Mouse (Mus musculus) lung, adult 2 months (tissue): ENCODE measurements around the gene Lrmda. TPM values are rescaled to one million over a fixed set of nuclear protein-coding genes. Genes with fewer than 3 reads are reported as not detected.

Source experiments
- DNase-seq: peaks from one replicate; pipeline ENCODE4 v3.0.0; 2022
- H3K4me1 ChIP-seq: fragments of 200-500 bp; 2 replicates; pipeline ENCODE4 v1.6.1; 2011; ENCODE audit warnings: low read length; ENCODE audit not compliant: control insufficient read depth, insufficient read depth
- H3K4me3 ChIP-seq: fragments of 200-500 bp; replicated peaks from 2 replicates; pipeline ENCODE3; 2011; ENCODE audit warnings: low read depth, mild to moderate bottlenecking, control low read depth, low read length; ENCODE audit errors: extremely low read depth
- CTCF ChIP-seq: fragments of 200-500 bp; IDR thresholded peaks from 2 replicates; pipeline ENCODE4 v1.5.1; 2011; ENCODE audit warnings: mild to moderate bottlenecking, low read length, control low read depth; ENCODE audit not compliant: insufficient read depth
- POLR2A ChIP-seq: fragments of 200-500 bp; IDR thresholded peaks from 2 replicates; pipeline ENCODE4 v1.6.1; 2011; ENCODE audit warnings: low read depth, mild to moderate bottlenecking, control low read depth, low read length, borderline replicate concordance; ENCODE audit errors: extremely low read depth
- WGBS: fragments of 180-500 bp; shearing (Covaris S2); methylation state at CpG from one replicate; pipeline ENCODE4 v1.1.7; 2018; 5-methylcytosine and 5-hydroxymethylcytosine counted together
- polyA plus RNA-seq: library from polyadenylated mRNA; depleted of rRNA; stranded (reverse); fragments of >200 nt; gene quantifications from 2 replicates; pipeline ENCODE4 v1.2.3, GENCODE M21; 2012

The Lrmda gene
- polyA plus RNA-seq, 1 experiment: 1.8 TPM

GRCm38 (mm10) chr14:22183195-22183594 lies 163.7 kb downstream of the Lrmda start:
- no peak for DNase-seq
- no peak overlapping the region for H3K4me3 ChIP-seq
- TF ChIP-seq POLR2A (no peak), CTCF (no peak)
- WGBS: 38% methylated on average over 3 of the region's 3 CpGs
- peaks cover 2% of the 10 kb centered on the region; the same call in 1 of the 2 replicates for H3K4me1 ChIP-seq

DNA sequence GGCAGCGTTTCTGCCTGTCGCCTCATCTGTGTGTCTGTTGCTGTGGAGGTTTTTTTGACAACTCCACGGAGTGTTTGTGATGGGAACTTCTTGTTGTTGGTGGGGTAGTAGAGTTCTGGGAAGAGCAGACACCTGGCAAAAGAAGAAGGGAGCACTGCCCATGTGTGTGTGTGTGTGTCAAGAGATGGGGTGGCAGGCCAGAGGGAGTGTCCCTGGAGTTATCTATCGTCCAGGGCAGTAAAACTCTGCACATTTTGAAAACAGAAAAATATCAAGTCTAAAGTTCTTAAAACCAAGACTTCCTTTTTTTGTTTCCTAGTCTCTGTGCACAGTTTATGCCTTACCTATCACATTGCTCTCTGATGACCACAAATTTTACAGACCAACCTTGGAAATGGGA lies 165.9 kb downstream of the Lrmda start:
- TF ChIP-seq POLR2A (no peak), CTCF (no peak)
- WGBS: 75% methylated on average over 4 of the region's 4 CpGs
- no peak overlapping the region for H3K4me3 ChIP-seq
- DNase-seq: no peak
- peaks cover 6% of the 10 kb centered on the region; the same call in 1 of the 2 replicates for H3K4me1 ChIP-seq

GRCm38 (mm10) chr14:22190111-22190510 lies 170.6 kb downstream of the Lrmda start:
- no peak overlapping the region for H3K4me3 ChIP-seq
- TF ChIP-seq POLR2A (no peak), CTCF (no peak)
- 48% methylated on average over 6 of the region's 6 CpGs for WGBS
- peaks cover 4% of the 10 kb centered on the region; the same call in 1 of the 2 replicates for H3K4me1 ChIP-seq
- no peak for DNase-seq

DNA sequence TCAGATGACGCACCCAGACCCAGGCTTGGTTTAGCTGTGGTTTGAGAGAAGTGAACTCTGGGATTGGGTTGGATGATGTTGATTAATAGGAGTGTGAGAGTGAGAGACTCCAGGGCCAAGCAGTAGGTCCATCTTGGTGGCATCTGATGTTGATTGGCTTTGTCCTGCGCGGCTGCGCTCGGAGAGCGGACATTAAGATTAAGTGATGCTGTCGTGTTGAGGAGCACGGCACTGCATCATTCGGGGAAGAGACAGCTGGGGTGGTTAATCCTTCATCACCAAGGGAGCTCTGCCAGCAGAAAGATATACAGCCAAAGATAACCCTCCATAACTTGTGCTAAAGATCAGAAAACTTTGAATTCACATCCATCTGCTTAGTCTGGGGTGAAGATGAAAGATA lies 172.7 kb downstream of the Lrmda start:
- H3K4me3 ChIP-seq: no peak overlapping the region
- no peak for TF ChIP-seq CTCF
- TF ChIP-seq POLR2A: no peak
- no peak for DNase-seq
- WGBS: 85% methylated on average over 9 of the region's 9 CpGs
- H3K4me1 ChIP-seq: peaks cover 4% of the 10 kb centered on the region; the same call in 1 of the 2 replicates

DNA sequence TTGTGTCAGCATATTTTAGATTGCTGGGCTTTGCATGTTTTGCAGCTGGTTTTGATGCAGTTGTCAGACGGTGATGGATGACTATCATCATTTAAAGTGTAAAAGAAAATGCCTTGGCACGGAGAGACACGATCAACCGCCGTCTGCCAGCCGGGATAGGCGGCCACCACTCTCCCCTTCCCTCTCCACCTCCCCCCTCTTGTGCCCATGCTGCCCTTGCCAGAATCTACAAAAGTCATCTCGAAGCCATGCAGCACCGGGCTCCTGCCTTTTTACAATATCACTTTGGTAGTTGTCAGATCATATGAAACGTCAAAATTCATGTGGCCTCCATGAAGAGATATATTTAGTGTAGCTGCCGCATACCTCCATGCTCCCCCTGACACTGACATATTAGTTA lies 178.5 kb downstream of the Lrmda start:
- no peak for DNase-seq
- no peak overlapping the region for H3K4me3 ChIP-seq
- WGBS: 55% methylated on average over 11 of the region's 11 CpGs
- no peak for TF ChIP-seq CTCF
- TF ChIP-seq POLR2A: no peak
- peaks cover 2% of the 10 kb centered on the region; the same call in 1 of the 2 replicates for H3K4me1 ChIP-seq

DNA sequence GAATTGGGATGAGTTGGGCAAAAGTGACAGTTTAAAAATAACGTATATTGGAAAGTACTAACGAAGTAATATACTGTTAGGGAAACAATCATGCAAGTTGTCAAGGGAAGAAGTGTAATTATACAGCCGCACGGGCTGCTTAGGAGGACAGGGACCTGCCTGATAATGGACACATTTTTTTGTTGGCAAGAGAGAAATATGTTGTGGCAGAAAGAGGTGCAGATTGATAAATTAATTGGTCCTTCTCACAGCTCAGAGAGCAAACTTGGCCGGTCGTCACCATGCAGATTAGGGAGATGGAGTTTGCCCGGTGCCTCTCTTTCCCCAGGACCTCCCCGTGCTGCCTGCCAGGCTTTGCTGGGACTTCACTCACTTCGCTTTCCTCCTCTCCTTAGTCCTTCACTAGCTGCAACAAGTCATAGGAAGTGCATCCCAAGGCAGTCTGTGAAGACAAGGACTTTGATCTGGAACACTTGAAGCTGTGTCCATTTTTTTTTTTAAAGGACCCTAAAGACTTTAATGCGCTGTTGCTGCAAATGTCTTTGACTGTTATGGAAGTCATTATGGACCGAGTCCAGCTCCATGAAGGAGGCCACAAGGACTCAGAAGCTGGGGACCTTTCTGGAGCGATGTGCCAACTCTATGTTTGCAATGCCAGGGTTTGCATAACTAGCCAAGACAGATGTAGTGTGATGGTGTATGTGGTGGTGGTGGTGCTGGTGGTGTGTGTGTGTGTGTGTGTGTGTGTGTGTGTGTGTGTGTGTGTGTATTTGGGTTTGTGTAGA lies 179.3 kb downstream of the Lrmda start:
- no peak for DNase-seq
- WGBS: 80% methylated on average over 12 of the region's 12 CpGs

GRCm38 (mm10) chr14:22201667-22202066 lies 182.2 kb downstream of the Lrmda start:
- Histone ChIP-seq H3K4me3 (no peak overlapping the region), H3K4me1 (peaks cover 2% of the 10 kb centered on the region; the same call in 1 of the 2 replicates)
- TF ChIP-seq POLR2A (no peak), CTCF (no peak)
- DNase-seq: no peak
- 73% methylated on average over 2 of the region's 2 CpGs for WGBS

More for the DNA sequence above, 179.3 kb downstream of the Lrmda start:
- peaks cover 2% of the 10 kb centered on the region; the same call in 1 of the 2 replicates for H3K4me1 ChIP-seq
- no peak overlapping the region for H3K4me3 ChIP-seq
- TF ChIP-seq CTCF (no peak), POLR2A (no peak)

DNA sequence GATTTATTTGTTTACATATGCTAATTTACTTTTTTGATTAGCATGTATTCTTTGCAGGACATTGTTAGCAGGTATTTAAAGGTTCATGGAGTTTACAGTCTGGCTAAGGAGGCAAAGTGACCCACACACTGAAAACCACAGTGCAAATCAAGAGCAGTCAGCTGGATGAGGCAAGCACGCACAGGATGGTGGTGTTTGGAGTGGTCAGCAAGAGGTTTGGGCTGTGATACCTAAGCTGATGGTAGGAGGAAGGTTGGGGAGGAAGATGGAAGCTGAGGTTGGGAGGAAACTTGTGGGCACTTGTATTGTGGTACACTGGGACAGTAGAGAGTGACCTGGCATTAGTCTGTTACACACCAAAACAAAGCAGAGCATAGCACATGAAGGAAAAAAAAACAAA lies 191.1 kb downstream of the Lrmda start:
- WGBS: 95% methylated on average over 1 of the region's 1 CpGs
- no peak for DNase-seq
- H3K4me1 ChIP-seq: no peaks in the 10 kb centered on the region
- TF ChIP-seq CTCF: no peak
- no peak overlapping the region for H3K4me3 ChIP-seq

DNA sequence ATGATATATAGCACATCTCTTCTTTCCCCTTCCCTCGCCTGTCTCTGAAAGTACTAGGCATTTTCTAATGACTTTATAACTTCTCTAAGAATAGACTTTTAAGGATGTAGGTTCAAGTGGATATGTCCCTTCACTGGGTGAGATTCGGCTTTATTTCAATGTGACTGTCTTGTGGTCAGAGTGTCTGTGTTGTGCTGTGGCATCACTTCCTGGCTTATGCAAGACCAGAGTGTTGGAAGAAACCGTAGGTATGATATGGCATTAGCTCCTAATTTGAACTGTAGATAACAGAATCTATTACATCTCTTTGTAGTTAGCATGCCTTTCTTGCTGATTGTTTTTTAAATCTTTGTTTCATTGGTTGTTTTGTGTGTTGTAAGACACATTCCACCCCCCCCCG lies 198.7 kb downstream of the Lrmda start:
- DNase-seq: no peak
- Histone ChIP-seq H3K4me3 (no peak overlapping the region), H3K4me1 (no peaks in the 10 kb centered on the region; the same call in 1 of the 2 replicates)
- WGBS: 64% methylated on average over 4 of the region's 4 CpGs
- TF ChIP-seq CTCF (no peak), POLR2A (no peak)

- DNase-seq: no peak
- TF ChIP-seq POLR2A: no peak
- TF ChIP-seq CTCF: no peak
- H3K4me3 ChIP-seq: no peak overlapping the region
- 52% methylated on average over 1 of the region's 1 CpGs for WGBS
- peaks cover 6% of the 10 kb centered on the region for H3K4me1 ChIP-seq
Measured at GRCm38 (mm10) chr14:22222038-22222437, 202.5 kb downstream of the Lrmda start.
